Mouse (Mus musculus): ENCODE data around the gene Kcnmb1.

DNA sequence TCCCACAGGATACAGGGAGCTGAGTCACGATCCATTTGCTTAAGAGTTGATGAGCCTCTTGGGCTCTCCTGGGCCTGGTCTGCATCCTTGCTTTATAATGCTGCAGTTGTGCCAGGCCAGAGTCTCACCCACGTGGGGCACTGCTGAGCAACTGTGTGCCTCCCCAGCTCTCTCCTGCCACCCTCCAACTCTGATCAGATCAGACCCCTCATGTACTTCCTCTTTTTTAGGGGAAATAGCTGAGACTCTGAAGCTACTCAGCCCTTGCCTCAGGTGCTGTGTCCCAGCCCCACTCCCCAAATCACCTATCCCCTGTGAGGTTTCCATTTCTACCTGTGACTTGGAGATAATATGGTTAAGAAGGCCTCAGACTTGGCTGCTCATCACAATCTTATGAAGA lies 2.6 kb downstream of the Kcnmb1 start:
- TF ChIP-seq CTCF (IDR thresholded peaks at IDR 0.05; ENCODE audit: borderline replicate concordance, extremely low read depth, insufficient read depth, insufficient read length) (no peak), POLR2A (IDR thresholded peaks at IDR 0.05; ENCODE audit: borderline replicate concordance, extremely low read depth, insufficient read depth, insufficient read length, poor library complexity, severe bottlenecking) (no peak)

All from brain, embryonic 14.5 days (tissue).